Mouse (Mus musculus): Measurements from ENCODE around the gene Ssh2. TPM values are rescaled to one million over a fixed set of nuclear protein-coding genes. Genes with fewer than 3 reads are reported as not detected.

Ssh2 gene
- polyA plus RNA-seq, 1 experiment, result 6.1 TPM

- peak; percentile 75 for TF ChIP-seq EP300 (IDR thresholded peaks at IDR 0.05; ENCODE audit: insufficient read depth, low read depth, low read length)
- peak; percentile 12 for TF ChIP-seq CTCF (IDR thresholded peaks at IDR 0.05; ENCODE audit: low read depth, low read length)
- no peak for TF ChIP-seq POLR2A (IDR thresholded peaks at IDR 0.05; ENCODE audit: insufficient read depth, low read length)
- peak overlapping the region; percentile 31 for H3K9ac ChIP-seq (ENCODE audit: low read depth, poor library complexity, severe bottlenecking)
- H3K4me3 ChIP-seq (ENCODE audit: low read depth, low read length), result peak overlapping the region; percentile 13; the same call in 1 of the 2 replicates
- H3K27ac ChIP-seq (ENCODE audit: insufficient read depth, low read length), result peak overlapping the region; percentile 96
- H3K27me3 ChIP-seq (ENCODE audit: control insufficient read depth, insufficient read depth, low read length, poor library complexity, severe bottlenecking), result no peaks in the 10 kb centered on the region
- H3K36me3 ChIP-seq (ENCODE audit: control insufficient read depth, insufficient read depth, low read length, poor library complexity, severe bottlenecking), result peaks cover 6% of the 10 kb centered on the region
- H3K9me3 ChIP-seq (replicated peaks; ENCODE audit: control insufficient read depth, insufficient read depth, low read length, poor library complexity, severe bottlenecking), result no peaks in the 10 kb centered on the region
- peaks cover 17% of the 10 kb centered on the region for H3K4me1 ChIP-seq (ENCODE audit: control insufficient read depth, insufficient read depth, low read length)
These were observed 281.3 kb downstream of the Ssh2 start for GRCm38 (mm10) chr11:77497341-77497756.

GRCm38 (mm10) chr11:77497851-77498250 lies 281.8 kb downstream of the Ssh2 start:
- Histone ChIP-seq H3K27me3 (ENCODE audit: control insufficient read depth, insufficient read depth, low read length, poor library complexity, severe bottlenecking) (no peaks in the 10 kb centered on the region), H3K9me3 (replicated peaks; ENCODE audit: control insufficient read depth, insufficient read depth, low read length, poor library complexity, severe bottlenecking) (no peaks in the 10 kb centered on the region), H3K9ac (ENCODE audit: low read depth, poor library complexity, severe bottlenecking) (peak overlapping the region; percentile 29), H3K27ac (ENCODE audit: insufficient read depth, low read length) (peak overlapping the region; percentile 96), H3K4me1 (ENCODE audit: control insufficient read depth, insufficient read depth, low read length) (peaks cover 17% of the 10 kb centered on the region), H3K4me3 (ENCODE audit: low read depth, low read length) (peak overlapping the region; percentile 13; the same call in 1 of the 2 replicates), H3K36me3 (ENCODE audit: control insufficient read depth, insufficient read depth, low read length, poor library complexity, severe bottlenecking) (peaks cover 6% of the 10 kb centered on the region)
- TF ChIP-seq EP300 (IDR thresholded peaks at IDR 0.05; ENCODE audit: insufficient read depth, low read depth, low read length) (peak; percentile 75), POLR2A (IDR thresholded peaks at IDR 0.05; ENCODE audit: insufficient read depth, low read length) (no peak), CTCF (IDR thresholded peaks at IDR 0.05; ENCODE audit: low read depth, low read length) (no peak)

- H3K4me3 ChIP-seq (ENCODE audit: low read depth, low read length), result peak overlapping the region; percentile 3; the same call in 1 of the 2 replicates
- peaks cover 6% of the 10 kb centered on the region for H3K36me3 ChIP-seq (ENCODE audit: control insufficient read depth, insufficient read depth, low read length, poor library complexity, severe bottlenecking)
- H3K9ac ChIP-seq (ENCODE audit: low read depth, poor library complexity, severe bottlenecking), result peak overlapping the region; percentile 29
- no peaks in the 10 kb centered on the region for H3K27me3 ChIP-seq (ENCODE audit: control insufficient read depth, insufficient read depth, low read length, poor library complexity, severe bottlenecking)
- H3K4me1 ChIP-seq (ENCODE audit: control insufficient read depth, insufficient read depth, low read length), result peaks cover 21% of the 10 kb centered on the region
- H3K9me3 ChIP-seq (replicated peaks; ENCODE audit: control insufficient read depth, insufficient read depth, low read length, poor library complexity, severe bottlenecking), result no peaks in the 10 kb centered on the region
- TF ChIP-seq CTCF (IDR thresholded peaks at IDR 0.05; ENCODE audit: low read depth, low read length) (no peak), EP300 (IDR thresholded peaks at IDR 0.05; ENCODE audit: insufficient read depth, low read depth, low read length) (no peak), POLR2A (IDR thresholded peaks at IDR 0.05; ENCODE audit: insufficient read depth, low read length) (no peak)
- peak overlapping the region; percentile 96 for H3K27ac ChIP-seq (ENCODE audit: insufficient read depth, low read length)
These were observed 282.4 kb downstream of the Ssh2 start for GRCm38 (mm10) chr11:77498261-77499139.

GRCm38 (mm10) chr11:77499354-77499753 lies 283.3 kb downstream of the Ssh2 start:
- H3K9ac ChIP-seq (ENCODE audit: low read depth, poor library complexity, severe bottlenecking), result no peak overlapping the region
- H3K27ac ChIP-seq (ENCODE audit: insufficient read depth, low read length), result no peak overlapping the region
- H3K4me1 ChIP-seq (ENCODE audit: control insufficient read depth, insufficient read depth, low read length), result peaks cover 24% of the 10 kb centered on the region
- no peaks in the 10 kb centered on the region for H3K27me3 ChIP-seq (ENCODE audit: control insufficient read depth, insufficient read depth, low read length, poor library complexity, severe bottlenecking)
- TF ChIP-seq EP300 (IDR thresholded peaks at IDR 0.05; ENCODE audit: insufficient read depth, low read depth, low read length) (no peak), POLR2A (IDR thresholded peaks at IDR 0.05; ENCODE audit: insufficient read depth, low read length) (no peak), CTCF (IDR thresholded peaks at IDR 0.05; ENCODE audit: low read depth, low read length) (no peak)
- H3K9me3 ChIP-seq (replicated peaks; ENCODE audit: control insufficient read depth, insufficient read depth, low read length, poor library complexity, severe bottlenecking), result no peaks in the 10 kb centered on the region
- peaks cover 9% of the 10 kb centered on the region for H3K36me3 ChIP-seq (ENCODE audit: control insufficient read depth, insufficient read depth, low read length, poor library complexity, severe bottlenecking)
- H3K4me3 ChIP-seq (ENCODE audit: low read depth, low read length), result no peak overlapping the region

GRCm38 (mm10) chr11:77500361-77501325 lies 284.6 kb downstream of the Ssh2 start:
- H3K4me3 ChIP-seq (ENCODE audit: low read depth, low read length), result no peak overlapping the region
- H3K4me1 ChIP-seq (ENCODE audit: control insufficient read depth, insufficient read depth, low read length), result peaks cover 18% of the 10 kb centered on the region
- peaks cover 22% of the 10 kb centered on the region for H3K36me3 ChIP-seq (ENCODE audit: control insufficient read depth, insufficient read depth, low read length, poor library complexity, severe bottlenecking)
- 0 out of 2 replicates have a peak overlapping the region, but pooled peaks have one; percentile 7 for H3K27ac ChIP-seq (ENCODE audit: insufficient read depth, low read length)
- H3K27me3 ChIP-seq (ENCODE audit: control insufficient read depth, insufficient read depth, low read length, poor library complexity, severe bottlenecking), result no peaks in the 10 kb centered on the region
- TF ChIP-seq POLR2A (IDR thresholded peaks at IDR 0.05; ENCODE audit: insufficient read depth, low read length) (no peak), EP300 (IDR thresholded peaks at IDR 0.05; ENCODE audit: insufficient read depth, low read depth, low read length) (no peak), CTCF (IDR thresholded peaks at IDR 0.05; ENCODE audit: low read depth, low read length) (no peak)
- no peak overlapping the region for H3K9ac ChIP-seq (ENCODE audit: low read depth, poor library complexity, severe bottlenecking)
- no peaks in the 10 kb centered on the region for H3K9me3 ChIP-seq (replicated peaks; ENCODE audit: control insufficient read depth, insufficient read depth, low read length, poor library complexity, severe bottlenecking)
